Mouse (Mus musculus) midbrain, embryonic 10.5 days (tissue): ENCODE data around the gene Srcin1. TPM values are rescaled to one million over a fixed set of nuclear protein-coding genes. Genes with fewer than 3 reads are reported as not detected.

Experiments used
- DNase-seq: peaks from one replicate; pipeline ENCODE4 v3.0.0-alpha.2; 2017; ENCODE audit warnings: low spot score
- H3K27ac ChIP-seq: fragments of 300-500 bp; sonication (generic); replicated peaks from 2 replicates; pipeline ENCODE4 v1.5.1; 2016; ENCODE audit warnings: mild to moderate bottlenecking
- H3K27me3 ChIP-seq: fragments of 300-500 bp; sonication (generic); 2 replicates; pipeline ENCODE4 v1.6.1; 2016; ENCODE audit warnings: low read depth, mild to moderate bottlenecking; ENCODE audit not compliant: poor library complexity, severe bottlenecking
- H3K36me3 ChIP-seq: fragments of 300-500 bp; sonication (generic); 2 replicates; pipeline ENCODE4 v1.6.1; 2016; ENCODE audit warnings: mild to moderate bottlenecking, moderate library complexity
- H3K4me1 ChIP-seq: fragments of 300-500 bp; sonication (generic); 2 replicates; pipeline ENCODE4 v1.6.1; 2016
- H3K4me3 ChIP-seq: fragments of 300-500 bp; sonication (generic); 2 replicates; pipeline ENCODE4 v1.5.1; 2016; ENCODE audit warnings: mild to moderate bottlenecking, moderate library complexity
- H3K9me3 ChIP-seq: fragments of 300-500 bp; sonication (generic); replicated peaks from 2 replicates; pipeline ENCODE4 v1.6.1; 2016; ENCODE audit warnings: mild to moderate bottlenecking
- WGBS: fragments of 180-500 bp; shearing (Covaris S2); methylation state at CpG from one replicate; pipeline ENCODE4 v1.1.7; 2016; 5-methylcytosine and 5-hydroxymethylcytosine counted together
- polyA plus RNA-seq: library from polyadenylated mRNA; unstranded; fragments of >200 nt; fragmentation: Nextera tagmentation; extraction: Ambion mirVana; gene quantifications from 2 replicates; pipeline ENCODE4 v1.2.1, GENCODE M21; 2016

Srcin1 gene
- polyA plus RNA-seq, 1 experiment from 2014 or later: 0.89 TPM

- H3K27me3 ChIP-seq: peaks cover 98% of the 10 kb centered on the region
- DNase-seq: no peak
- 81% methylated on average over 9 of the region's 9 CpGs for WGBS
Observed at GRCm38 (mm10) chr11:97543883-97544282, 32.1 kb downstream of the Srcin1 start.

GRCm38 (mm10) chr11:97543181-97543733 lies 32.7 kb downstream of the Srcin1 start:
- WGBS: 58% methylated on average over 12 of the region's 12 CpGs
- H3K4me3 ChIP-seq: no peak overlapping the region
- peaks cover 98% of the 10 kb centered on the region for H3K27me3 ChIP-seq
- H3K9me3 ChIP-seq: no peaks in the 10 kb centered on the region
- no peak for DNase-seq
- peaks cover 81% of the 10 kb centered on the region for H3K4me1 ChIP-seq
- peaks cover 9% of the 10 kb centered on the region; the same call in 1 of the 2 replicates for H3K36me3 ChIP-seq
- 0 out of 2 replicates have a peak overlapping the region, but pooled peaks have one; percentile 6 for H3K27ac ChIP-seq

More at GRCm38 (mm10) chr11:97543883-97544282, 32.1 kb downstream of the Srcin1 start:
- peaks cover 9% of the 10 kb centered on the region; the same call in 1 of the 2 replicates for H3K36me3 ChIP-seq
- H3K4me1 ChIP-seq: peaks cover 87% of the 10 kb centered on the region
- H3K4me3 ChIP-seq: no peak overlapping the region
- no peak overlapping the region for H3K27ac ChIP-seq
- H3K9me3 ChIP-seq: no peaks in the 10 kb centered on the region

- H3K27me3 ChIP-seq: peaks cover 98% of the 10 kb centered on the region
- H3K9me3 ChIP-seq: no peaks in the 10 kb centered on the region
- DNase-seq: no peak
- H3K27ac ChIP-seq: peak overlapping the region; percentile 19; the same call in 1 of the 2 replicates
- peaks cover 78% of the 10 kb centered on the region for H3K4me1 ChIP-seq
- WGBS: 82% methylated on average over 22 of the region's 22 CpGs
- H3K4me3 ChIP-seq: no peak overlapping the region
- peaks cover 9% of the 10 kb centered on the region; the same call in 1 of the 2 replicates for H3K36me3 ChIP-seq
Observed at GRCm38 (mm10) chr11:97542171-97543150, 33.5 kb downstream of the Srcin1 start.

GRCm38 (mm10) chr11:97540604-97541003 lies 35.4 kb downstream of the Srcin1 start:
- peaks cover 9% of the 10 kb centered on the region; the same call in 1 of the 2 replicates for H3K36me3 ChIP-seq
- no peak for DNase-seq
- no peak overlapping the region for H3K4me3 ChIP-seq
- H3K9me3 ChIP-seq: no peaks in the 10 kb centered on the region
- WGBS: 77% methylated on average over 3 of the region's 3 CpGs
- H3K27me3 ChIP-seq: peaks cover 98% of the 10 kb centered on the region
- H3K27ac ChIP-seq: no peak overlapping the region
- H3K4me1 ChIP-seq: peaks cover 74% of the 10 kb centered on the region

- peaks cover 9% of the 10 kb centered on the region; the same call in 1 of the 2 replicates for H3K36me3 ChIP-seq
- WGBS: 74% methylated on average over 3 of the region's 3 CpGs
- H3K27me3 ChIP-seq: peaks cover 98% of the 10 kb centered on the region
- peaks cover 72% of the 10 kb centered on the region for H3K4me1 ChIP-seq
- no peak for DNase-seq
- H3K27ac ChIP-seq: no peak overlapping the region
- no peak overlapping the region for H3K4me3 ChIP-seq
- H3K9me3 ChIP-seq: no peaks in the 10 kb centered on the region
Observed at GRCm38 (mm10) chr11:97540136-97540535, 35.9 kb downstream of the Srcin1 start.

- H3K27me3 ChIP-seq: peaks cover 98% of the 10 kb centered on the region
- DNase-seq: no peak
- H3K36me3 ChIP-seq: peaks cover 10% of the 10 kb centered on the region; the same call in 1 of the 2 replicates
- 57% methylated on average over 5 of the region's 5 CpGs for WGBS
- no peaks in the 10 kb centered on the region for H3K9me3 ChIP-seq
- no peak overlapping the region for H3K27ac ChIP-seq
- no peak overlapping the region for H3K4me3 ChIP-seq
- peaks cover 76% of the 10 kb centered on the region for H3K4me1 ChIP-seq
Observed at GRCm38 (mm10) chr11:97539622-97540021, 36.4 kb downstream of the Srcin1 start.

- Histone ChIP-seq H3K27me3 (peaks cover 98% of the 10 kb centered on the region), H3K9me3 (no peaks in the 10 kb centered on the region), H3K36me3 (peaks cover 14% of the 10 kb centered on the region; the same call in 1 of the 2 replicates), H3K4me1 (peaks cover 78% of the 10 kb centered on the region), H3K27ac (0 out of 2 replicates have a peak overlapping the region, but pooled peaks have one; percentile 65), H3K4me3 (peak overlapping the region; percentile 56)
- no peak for DNase-seq
- 21% methylated on average over 12 of the region's 12 CpGs for WGBS
Observed at GRCm38 (mm10) chr11:97537580-97538089, 38.4 kb downstream of the Srcin1 start.

GRCm38 (mm10) chr11:97536835-97537579 lies 39.0 kb downstream of the Srcin1 start:
- Histone ChIP-seq H3K4me3 (peak overlapping the region; percentile 56), H3K9me3 (no peaks in the 10 kb centered on the region), H3K27me3 (peaks cover 98% of the 10 kb centered on the region), H3K27ac (peak overlapping the region; percentile 65), H3K36me3 (peaks cover 10% of the 10 kb centered on the region; the same call in 1 of the 2 replicates), H3K4me1 (peaks cover 78% of the 10 kb centered on the region)
- peak; percentile 75 for DNase-seq
- under 1% methylated on average over 36 of the region's 36 CpGs for WGBS

- H3K4me3 ChIP-seq: peak overlapping the region; percentile 56
- no peak for DNase-seq
- peaks cover 4% of the 10 kb centered on the region; the same call in 1 of the 2 replicates for H3K36me3 ChIP-seq
- H3K9me3 ChIP-seq: no peaks in the 10 kb centered on the region
- H3K27ac ChIP-seq: 0 out of 2 replicates have a peak overlapping the region, but pooled peaks have one; percentile 3
- 13% methylated on average over 35 of the region's 35 CpGs for WGBS
- H3K4me1 ChIP-seq: peaks cover 81% of the 10 kb centered on the region
- H3K27me3 ChIP-seq: peaks cover 98% of the 10 kb centered on the region
Observed at GRCm38 (mm10) chr11:97536083-97536747, 39.8 kb downstream of the Srcin1 start.

- peaks cover 82% of the 10 kb centered on the region for H3K4me1 ChIP-seq
Observed at GRCm38 (mm10) chr11:97535660-97536059, 40.3 kb downstream of the Srcin1 start.

GRCm38 (mm10) chr11:97535308-97535630 lies 40.7 kb downstream of the Srcin1 start:
- Histone ChIP-seq H3K4me1 (peaks cover 78% of the 10 kb centered on the region), H3K9me3 (no peaks in the 10 kb centered on the region), H3K4me3 (peak overlapping the region; percentile 42), H3K27ac (no peak overlapping the region), H3K27me3 (peaks cover 99% of the 10 kb centered on the region), H3K36me3 (peaks cover 4% of the 10 kb centered on the region; the same call in 1 of the 2 replicates)
- 19% methylated on average over 5 of the region's 5 CpGs for WGBS
- DNase-seq: no peak

More at GRCm38 (mm10) chr11:97535660-97536059, 40.3 kb downstream of the Srcin1 start:
- Histone ChIP-seq H3K27ac (0 out of 2 replicates have a peak overlapping the region, but pooled peaks have one; percentile 3), H3K9me3 (no peaks in the 10 kb centered on the region), H3K4me3 (no peak overlapping the region; the same call in none of the 2 replicates), H3K27me3 (peaks cover 99% of the 10 kb centered on the region), H3K36me3 (peaks cover 4% of the 10 kb centered on the region; the same call in 1 of the 2 replicates)
- 41% methylated on average over 5 of the region's 5 CpGs for WGBS
- no peak for DNase-seq
